Mouse (Mus musculus) erythroblast, embryonic 14.5 days (primary cell): ENCODE data around the gene Tmc5. TPM values are rescaled to one million over a fixed set of nuclear protein-coding genes. Genes with fewer than 3 reads are reported as not detected.

ENCODE experiments used
- H3K27me3 ChIP-seq: 2 replicates; pipeline ENCODE4 v1.6.1; 2012; ENCODE audit warnings: inconsistent platforms; ENCODE audit not compliant: control insufficient read depth
- H3K36me3 ChIP-seq: 2 replicates; pipeline ENCODE4 v1.6.1; 2012; ENCODE audit warnings: mild to moderate bottlenecking, inconsistent platforms; ENCODE audit not compliant: control insufficient read depth
- H3K4me1 ChIP-seq: 2 replicates; pipeline ENCODE4 v1.6.1; 2012; ENCODE audit warnings: inconsistent platforms; ENCODE audit not compliant: control insufficient read depth
- H3K4me3 ChIP-seq: replicated peaks from 2 replicates; pipeline ENCODE3; 2012; ENCODE audit warnings: moderate library complexity, mild to moderate bottlenecking, inconsistent platforms
- H3K9me3 ChIP-seq: 2 replicates; pipeline ENCODE4 v1.6.1; 2012; ENCODE audit warnings: low read length, inconsistent platforms, mixed read lengths; ENCODE audit not compliant: control insufficient read depth
- GATA1 ChIP-seq: IDR thresholded peaks from 2 replicates; pipeline ENCODE4 v1.6.1; 2012; ENCODE audit warnings: low read length, inconsistent platforms, mixed read lengths
- TAL1 ChIP-seq: IDR thresholded peaks from 3 replicates; pipeline ENCODE4 v1.6.1; 2012; ENCODE audit warnings: low read length, inconsistent platforms, mixed read lengths
- polyA plus RNA-seq: library from polyadenylated mRNA; stranded (reverse); fragments of >175 nt; gene quantifications from 2 replicates; pipeline ENCODE4 v1.2.3, GENCODE M21; 2012

The Tmc5 gene
- not detected in 2 replicates for polyA plus RNA-seq

DNA sequence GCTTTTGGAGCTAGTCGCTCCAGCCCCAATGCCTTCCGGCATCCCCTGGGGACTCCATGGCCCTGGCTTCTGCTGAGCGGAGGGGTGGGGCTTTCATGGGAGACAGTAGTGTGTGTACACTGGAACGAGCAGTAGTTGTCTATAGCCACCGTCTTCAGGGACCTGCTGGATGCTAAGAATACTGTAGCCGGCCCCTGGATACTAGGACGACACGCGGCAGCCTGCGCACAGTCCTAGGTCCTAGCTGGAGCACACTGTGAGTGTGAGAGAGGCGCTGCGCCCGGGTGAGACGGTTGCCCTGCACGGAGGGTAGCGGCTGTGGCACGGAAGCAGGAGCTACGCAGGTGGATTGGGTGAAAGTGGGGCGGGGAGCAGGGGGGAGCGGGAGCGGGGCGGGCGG, at the start of gene Tmc5:
Gene Tmc5 (plus strand): TSS at position 97 of the 400 bp plus-strand sequence.
- H3K36me3 ChIP-seq = no peaks in the 10 kb centered on the region
- no peak for TF ChIP-seq TAL1
- TF ChIP-seq GATA1 = no peak
- H3K27me3 ChIP-seq = peaks cover 53% of the 10 kb centered on the region
- no peaks in the 10 kb centered on the region for H3K9me3 ChIP-seq
- H3K4me1 ChIP-seq = peaks cover 3% of the 10 kb centered on the region
- H3K4me3 ChIP-seq = no peak within 1 kb of the TSS

DNA sequence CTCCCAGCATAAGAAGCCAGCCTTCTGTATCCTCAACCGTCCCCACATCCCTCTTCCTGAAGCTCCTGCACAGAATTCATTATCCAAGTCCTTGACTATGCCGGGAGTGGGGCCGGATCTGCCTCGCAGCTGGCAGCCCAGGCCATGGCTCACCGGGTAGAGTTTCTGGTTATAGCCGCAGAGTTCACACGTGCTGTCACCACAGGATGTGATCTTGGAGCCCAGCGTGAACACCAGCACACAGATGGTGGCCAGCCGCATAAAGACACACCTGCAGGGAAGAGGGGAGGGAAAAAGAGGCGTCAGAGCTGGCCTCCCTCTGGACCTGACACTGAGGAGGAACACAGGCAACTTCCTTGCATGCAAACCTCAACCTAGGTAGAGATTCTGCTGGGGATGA, 49.6 kb upstream of the Tmc5 start:
- no peak for TF ChIP-seq TAL1
- no peak for TF ChIP-seq GATA1
- Histone ChIP-seq H3K36me3 (no peaks in the 10 kb centered on the region), H3K27me3 (no peaks in the 10 kb centered on the region), H3K4me1 (peaks cover 4% of the 10 kb centered on the region; the same call in 1 of the 2 replicates), H3K9me3 (no peaks in the 10 kb centered on the region), H3K4me3 (no peak overlapping the region)

DNA sequence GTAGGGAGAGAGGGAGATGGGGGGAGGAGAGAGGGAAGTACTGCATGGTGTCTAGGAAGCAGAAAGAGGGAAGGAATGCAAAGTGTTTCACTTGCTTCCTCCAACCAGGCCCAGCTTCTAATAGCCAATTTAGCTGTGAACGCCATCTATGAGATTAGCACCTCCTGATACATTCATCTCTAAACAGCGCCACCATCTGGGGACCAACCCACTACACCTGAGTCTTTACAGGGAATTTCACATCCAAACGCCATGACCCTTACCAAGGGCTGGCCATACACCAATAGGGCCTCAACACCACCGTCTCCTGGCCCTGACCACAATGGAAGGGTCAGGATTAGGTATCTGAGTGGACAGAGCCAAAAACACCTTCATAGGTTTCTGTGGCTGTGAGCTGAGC, 43.2 kb upstream of the Tmc5 start:
- no peak for TF ChIP-seq GATA1
- no peak for TF ChIP-seq TAL1
- H3K4me1 ChIP-seq = no peaks in the 10 kb centered on the region
- no peaks in the 10 kb centered on the region for H3K9me3 ChIP-seq
- no peaks in the 10 kb centered on the region for H3K27me3 ChIP-seq
- no peaks in the 10 kb centered on the region for H3K36me3 ChIP-seq
- H3K4me3 ChIP-seq = no peak overlapping the region

DNA sequence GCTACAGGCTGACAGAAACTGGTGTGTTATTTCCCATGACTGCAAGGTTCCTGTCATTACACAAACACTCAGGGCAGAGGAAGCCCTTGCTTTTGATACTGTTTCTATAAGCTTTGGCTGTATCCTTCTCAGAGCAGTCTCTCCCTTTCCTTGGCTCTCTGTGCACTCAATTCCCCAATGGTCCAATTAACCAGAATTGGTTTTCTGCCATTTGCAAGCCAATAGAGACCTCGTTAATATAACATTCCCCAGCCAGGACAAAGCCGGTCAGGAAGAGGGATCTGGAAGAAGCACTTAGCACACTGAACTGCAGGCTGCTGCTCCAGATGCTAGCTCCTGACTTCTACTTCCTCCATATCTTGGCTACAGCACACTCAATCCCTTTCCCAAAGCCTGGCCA, 42.8 kb upstream of the Tmc5 start:
- Histone ChIP-seq H3K4me1 (no peaks in the 10 kb centered on the region), H3K36me3 (no peaks in the 10 kb centered on the region), H3K9me3 (no peaks in the 10 kb centered on the region), H3K4me3 (no peak overlapping the region), H3K27me3 (no peaks in the 10 kb centered on the region)
- TF ChIP-seq GATA1 = no peak

DNA sequence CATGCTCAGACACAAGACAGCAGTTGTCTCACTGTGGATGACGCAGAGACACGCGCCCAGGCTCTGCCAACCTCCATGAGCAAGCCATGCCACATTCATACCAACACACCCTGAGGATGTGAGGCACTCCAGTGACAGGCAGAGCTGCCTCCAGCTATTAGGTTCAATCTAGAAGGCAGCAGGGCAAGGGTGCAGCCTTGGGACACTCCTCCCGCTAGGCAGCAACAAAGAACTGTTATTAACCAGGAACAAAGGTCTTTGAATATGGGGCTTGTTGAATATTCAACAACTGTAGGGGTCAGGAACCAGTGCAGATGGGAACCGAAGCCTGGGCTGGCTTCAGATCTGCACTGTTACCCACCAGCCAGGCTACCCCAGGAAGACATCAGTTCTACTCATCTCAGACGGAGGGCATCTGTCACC, 28.0 kb upstream of the Tmc5 start:
- Histone ChIP-seq H3K27me3 (no peaks in the 10 kb centered on the region), H3K36me3 (no peaks in the 10 kb centered on the region), H3K4me3 (no peak overlapping the region), H3K4me1 (no peaks in the 10 kb centered on the region), H3K9me3 (no peaks in the 10 kb centered on the region)
- TF ChIP-seq TAL1 (no peak), GATA1 (no peak)

DNA sequence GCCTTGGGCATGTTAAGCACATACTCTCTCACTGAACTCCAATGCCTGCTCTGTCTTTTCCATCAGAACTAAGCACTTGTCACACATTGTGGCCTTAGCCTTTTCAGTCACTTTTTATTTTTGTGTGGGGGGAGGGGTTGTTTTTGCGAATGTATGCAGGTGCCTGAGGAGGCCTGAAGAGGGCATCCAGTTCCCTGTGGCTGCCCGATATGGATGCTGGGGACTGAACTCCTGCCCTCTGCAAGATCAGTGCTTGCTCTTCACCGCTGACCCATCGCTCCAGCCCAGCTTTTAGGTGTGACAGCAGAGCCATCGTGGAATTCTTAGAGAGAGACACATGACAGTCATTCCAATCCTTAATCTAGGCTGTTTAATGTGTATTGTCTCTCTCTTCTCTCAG, 25.7 kb upstream of the Tmc5 start:
- no peaks in the 10 kb centered on the region for H3K4me1 ChIP-seq
- H3K9me3 ChIP-seq = no peaks in the 10 kb centered on the region
- no peaks in the 10 kb centered on the region for H3K27me3 ChIP-seq
- TF ChIP-seq GATA1 (no peak), TAL1 (no peak)
- no peak overlapping the region for H3K4me3 ChIP-seq
- no peaks in the 10 kb centered on the region for H3K36me3 ChIP-seq

DNA sequence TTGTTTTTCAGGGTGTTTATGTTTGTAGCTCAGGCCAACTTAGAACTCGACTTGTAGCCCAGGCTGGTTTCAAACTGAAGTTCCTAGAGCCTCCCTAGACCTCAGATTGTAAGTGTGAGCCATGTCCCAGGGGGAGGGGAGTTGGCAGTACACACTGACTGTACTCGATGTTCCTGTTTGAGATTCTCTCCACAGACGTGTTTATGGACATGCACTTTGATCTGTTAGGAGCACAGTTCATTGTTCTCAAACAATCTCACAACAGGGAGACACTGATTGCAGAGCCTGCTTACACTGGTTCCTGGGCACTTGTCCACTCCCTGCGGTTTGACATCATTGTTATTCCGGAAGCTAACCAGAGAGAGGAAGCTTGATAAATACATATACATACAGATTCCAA, 25.1 kb upstream of the Tmc5 start:
- Histone ChIP-seq H3K4me1 (no peaks in the 10 kb centered on the region), H3K4me3 (no peak overlapping the region), H3K9me3 (no peaks in the 10 kb centered on the region), H3K27me3 (no peaks in the 10 kb centered on the region), H3K36me3 (no peaks in the 10 kb centered on the region)
- TF ChIP-seq TAL1 (no peak), GATA1 (no peak)

DNA sequence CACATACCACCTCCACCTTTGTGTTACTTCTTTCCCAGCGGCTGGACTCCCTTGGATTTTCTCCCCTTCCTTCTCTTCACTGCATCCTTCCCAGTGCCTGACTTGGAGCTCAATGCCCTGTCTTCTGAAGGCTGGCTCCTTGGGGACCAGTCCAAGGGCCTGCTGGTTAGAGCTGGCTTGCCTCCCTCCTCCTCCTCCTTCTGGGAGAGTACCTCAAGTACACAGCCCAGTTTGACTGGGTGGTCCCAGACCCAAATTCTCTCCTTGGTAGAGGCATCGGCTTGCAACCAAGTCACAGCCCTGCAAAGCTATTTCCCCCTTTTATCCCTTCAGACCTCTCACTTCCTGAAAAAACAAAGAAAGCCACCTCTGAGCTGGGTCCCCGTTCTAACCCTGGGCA, 18.8 kb upstream of the Tmc5 start:
- Histone ChIP-seq H3K4me3 (no peak overlapping the region), H3K4me1 (no peaks in the 10 kb centered on the region), H3K36me3 (no peaks in the 10 kb centered on the region), H3K27me3 (no peaks in the 10 kb centered on the region), H3K9me3 (peaks cover 5% of the 10 kb centered on the region; the same call in 1 of the 2 replicates)
- TF ChIP-seq GATA1 = no peak
- TF ChIP-seq TAL1 = no peak

DNA sequence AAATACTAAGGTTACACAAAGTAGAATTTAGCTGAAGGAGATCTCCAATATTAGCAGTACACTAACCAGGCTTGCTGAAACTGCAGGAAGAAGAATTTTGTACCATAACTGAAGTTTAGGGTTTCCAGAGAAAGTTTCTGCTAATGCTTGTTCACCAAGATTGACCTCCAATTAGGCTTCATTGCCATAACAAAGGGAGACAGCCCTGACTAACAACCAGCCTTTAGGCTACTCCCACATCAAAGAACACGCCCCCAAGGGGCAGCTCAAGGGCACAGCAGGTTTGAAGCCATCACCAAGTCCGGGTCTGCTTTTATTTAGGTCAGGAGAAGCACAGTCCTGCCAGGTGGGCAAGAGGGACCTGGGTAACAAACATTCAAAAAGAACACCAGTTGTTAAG, 17.2 kb upstream of the Tmc5 start:
- Histone ChIP-seq H3K4me3 (no peak overlapping the region), H3K9me3 (peaks cover 5% of the 10 kb centered on the region; the same call in 1 of the 2 replicates), H3K27me3 (peaks cover 15% of the 10 kb centered on the region), H3K4me1 (peaks cover 8% of the 10 kb centered on the region), H3K36me3 (no peaks in the 10 kb centered on the region)
- TF ChIP-seq TAL1 = no peak
- no peak for TF ChIP-seq GATA1

DNA sequence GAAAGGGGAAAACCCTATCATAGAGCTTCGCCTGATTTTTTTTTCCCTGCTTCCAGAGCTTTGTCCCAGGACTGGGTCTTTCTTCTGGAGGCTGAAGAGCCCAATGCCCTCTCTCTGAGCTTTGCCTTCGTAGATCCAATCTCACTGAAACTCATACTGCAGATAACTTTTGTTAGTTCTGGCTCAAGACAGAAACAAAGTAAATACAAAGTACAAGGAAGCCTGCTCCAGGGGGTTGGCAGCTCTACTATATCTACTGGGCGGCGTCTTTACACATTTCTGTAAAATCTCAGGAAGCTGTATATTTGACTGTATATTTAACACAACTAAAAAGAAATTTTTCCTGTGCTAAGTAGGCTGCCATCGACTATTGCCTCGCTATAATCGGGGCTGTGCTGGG, 13.3 kb upstream of the Tmc5 start:
- H3K9me3 ChIP-seq = peaks cover 5% of the 10 kb centered on the region; the same call in 1 of the 2 replicates
- no peak for TF ChIP-seq TAL1
- no peak for TF ChIP-seq GATA1
- peaks cover 23% of the 10 kb centered on the region for H3K27me3 ChIP-seq
- H3K4me1 ChIP-seq = peaks cover 8% of the 10 kb centered on the region
- no peak overlapping the region for H3K4me3 ChIP-seq
- H3K36me3 ChIP-seq = no peaks in the 10 kb centered on the region
